Mouse (Mus musculus): ENCODE data around the gene Txnrd1. TPM values are rescaled to one million over a fixed set of nuclear protein-coding genes. Genes with fewer than 3 reads are reported as not detected.

Gene Txnrd1
- polyA plus RNA-seq, 1 experiment from 2014 or later = 170 TPM

DNA sequence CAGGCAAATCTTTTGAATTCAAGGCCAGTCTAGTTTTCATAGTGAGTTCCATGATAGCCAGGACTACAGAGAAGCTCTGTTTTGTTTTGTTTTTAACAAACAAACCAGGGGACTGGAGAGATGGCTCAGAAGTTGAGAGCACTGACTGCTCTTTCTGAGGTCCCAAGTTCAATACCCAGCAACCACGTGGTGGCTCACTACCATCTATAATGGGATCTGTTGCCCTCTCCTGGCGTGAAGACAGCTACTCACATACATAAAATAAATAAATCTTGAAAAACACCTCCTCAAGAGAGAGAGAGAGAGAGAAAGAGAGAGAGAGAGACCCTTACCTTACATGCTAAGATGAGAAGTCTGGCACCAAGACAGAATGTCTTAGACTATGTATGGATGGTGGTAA, 84.9 kb downstream of the Txnrd1 start:
- H3K9me3 ChIP-seq (ENCODE audit: control insufficient read depth, low read length) = no peaks in the 10 kb centered on the region
- no peaks in the 10 kb centered on the region for H3K27me3 ChIP-seq (ENCODE audit: control insufficient read depth, insufficient read depth, low read length)
- no peaks in the 10 kb centered on the region for H3K4me1 ChIP-seq (ENCODE audit: control insufficient read depth, insufficient read depth, low read length)
- no peak overlapping the region for H3K4me3 ChIP-seq (ENCODE audit: low read depth, low read length)
- H3K27ac ChIP-seq (replicated peaks; ENCODE audit: low read depth, low read length) = no peak overlapping the region
- no peak overlapping the region for H3K9ac ChIP-seq (ENCODE audit: low read length)
- H3K4me2 ChIP-seq (ENCODE audit: low read depth, severe bottlenecking) = no peak overlapping the region
- DNase-seq (ENCODE audit: low spot score) (no peak), ATAC-seq (ENCODE audit: insufficient number of reproducible peaks, low FRiP score, low TSS enrichment, low read depth) (no peak)
- H3K36me3 ChIP-seq (ENCODE audit: control insufficient read depth, insufficient read depth, low read length) = no peaks in the 10 kb centered on the region
- 56% methylated on average over 2 of the region's 2 CpGs for WGBS

- Histone ChIP-seq H3K4me2 (ENCODE audit: low read depth, severe bottlenecking) (no peak overlapping the region), H3K9me3 (ENCODE audit: control insufficient read depth, low read length) (no peaks in the 10 kb centered on the region), H3K4me3 (ENCODE audit: low read depth, low read length) (no peak overlapping the region), H3K4me1 (ENCODE audit: control insufficient read depth, insufficient read depth, low read length) (no peaks in the 10 kb centered on the region), H3K27ac (replicated peaks; ENCODE audit: low read depth, low read length) (no peak overlapping the region), H3K36me3 (ENCODE audit: control insufficient read depth, insufficient read depth, low read length) (no peaks in the 10 kb centered on the region), H3K27me3 (ENCODE audit: control insufficient read depth, insufficient read depth, low read length) (no peaks in the 10 kb centered on the region), H3K9ac (ENCODE audit: low read length) (no peak overlapping the region)
- no peak for DNase-seq (ENCODE audit: low spot score)
- WGBS = 94% methylated on average over 4 of the region's 4 CpGs
- no peak for ATAC-seq (ENCODE audit: insufficient number of reproducible peaks, low FRiP score, low TSS enrichment, low read depth)
Observed at GRCm38 (mm10) chr10:82919404-82919980, 85.7 kb downstream of the Txnrd1 start.

GRCm38 (mm10) chr10:82923547-82923946, 89.8 kb downstream of the Txnrd1 start:
- no peaks in the 10 kb centered on the region for H3K36me3 ChIP-seq (ENCODE audit: control insufficient read depth, insufficient read depth, low read length)
- DNase-seq (ENCODE audit: low spot score) = no peak
- no peak overlapping the region for H3K4me2 ChIP-seq (ENCODE audit: low read depth, severe bottlenecking)
- no peaks in the 10 kb centered on the region for H3K4me1 ChIP-seq (ENCODE audit: control insufficient read depth, insufficient read depth, low read length)
- no peak for ATAC-seq (ENCODE audit: insufficient number of reproducible peaks, low FRiP score, low TSS enrichment, low read depth)
- H3K9ac ChIP-seq (ENCODE audit: low read length) = no peak overlapping the region
- no peaks in the 10 kb centered on the region for H3K27me3 ChIP-seq (ENCODE audit: control insufficient read depth, insufficient read depth, low read length)
- 76% methylated on average over 3 of the region's 3 CpGs for WGBS
- H3K4me3 ChIP-seq (ENCODE audit: low read depth, low read length) = no peak overlapping the region
- H3K27ac ChIP-seq (replicated peaks; ENCODE audit: low read depth, low read length) = no peak overlapping the region
- H3K9me3 ChIP-seq (ENCODE audit: control insufficient read depth, low read length) = no peaks in the 10 kb centered on the region

- ATAC-seq (ENCODE audit: insufficient number of reproducible peaks, low FRiP score, low TSS enrichment, low read depth) (no peak), DNase-seq (ENCODE audit: low spot score) (no peak)
- no peaks in the 10 kb centered on the region for H3K9me3 ChIP-seq (ENCODE audit: control insufficient read depth, low read length)
- no peak overlapping the region for H3K4me3 ChIP-seq (ENCODE audit: low read depth, low read length)
- no peak overlapping the region for H3K9ac ChIP-seq (ENCODE audit: low read length)
- H3K27me3 ChIP-seq (ENCODE audit: control insufficient read depth, insufficient read depth, low read length) = no peaks in the 10 kb centered on the region
- H3K27ac ChIP-seq (replicated peaks; ENCODE audit: low read depth, low read length) = no peak overlapping the region
- no peaks in the 10 kb centered on the region for H3K36me3 ChIP-seq (ENCODE audit: control insufficient read depth, insufficient read depth, low read length)
- no peaks in the 10 kb centered on the region for H3K4me1 ChIP-seq (ENCODE audit: control insufficient read depth, insufficient read depth, low read length)
- WGBS = 98% methylated on average over 2 of the region's 2 CpGs
- H3K4me2 ChIP-seq (ENCODE audit: low read depth, severe bottlenecking) = no peak overlapping the region
Observed at GRCm38 (mm10) chr10:82924750-82925149, 91.0 kb downstream of the Txnrd1 start.

DNA sequence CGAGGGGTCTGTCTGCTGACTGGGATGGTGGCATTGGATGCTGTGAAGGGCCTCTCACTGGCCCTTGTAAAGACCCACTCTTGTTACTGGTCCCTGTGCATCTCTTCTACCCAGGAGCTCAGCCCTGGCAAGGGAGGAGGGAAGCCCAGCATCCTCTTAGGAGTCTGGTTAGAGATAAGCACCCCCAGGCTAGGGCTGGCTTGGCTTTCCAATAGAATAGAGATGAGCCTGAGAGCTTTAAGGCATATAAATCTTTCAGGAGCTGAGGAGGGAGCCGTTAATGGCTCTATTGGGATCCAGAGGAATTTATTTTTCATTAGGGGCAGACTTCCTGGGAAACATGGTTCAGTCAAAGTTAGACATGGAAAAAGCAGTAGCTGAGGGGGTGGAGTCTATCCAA, 91.9 kb downstream of the Txnrd1 start:
- ATAC-seq (ENCODE audit: insufficient number of reproducible peaks, low FRiP score, low TSS enrichment, low read depth) (no peak), DNase-seq (ENCODE audit: low spot score) (no peak)
- Histone ChIP-seq H3K36me3 (ENCODE audit: control insufficient read depth, insufficient read depth, low read length) (no peaks in the 10 kb centered on the region), H3K27ac (replicated peaks; ENCODE audit: low read depth, low read length) (no peak overlapping the region), H3K4me2 (ENCODE audit: low read depth, severe bottlenecking) (no peak overlapping the region), H3K9ac (ENCODE audit: low read length) (no peak overlapping the region), H3K4me1 (ENCODE audit: control insufficient read depth, insufficient read depth, low read length) (no peaks in the 10 kb centered on the region), H3K9me3 (ENCODE audit: control insufficient read depth, low read length) (no peaks in the 10 kb centered on the region), H3K27me3 (ENCODE audit: control insufficient read depth, insufficient read depth, low read length) (no peaks in the 10 kb centered on the region), H3K4me3 (ENCODE audit: low read depth, low read length) (no peak overlapping the region)
- 81% methylated on average over 2 of the region's 2 CpGs for WGBS

DNA sequence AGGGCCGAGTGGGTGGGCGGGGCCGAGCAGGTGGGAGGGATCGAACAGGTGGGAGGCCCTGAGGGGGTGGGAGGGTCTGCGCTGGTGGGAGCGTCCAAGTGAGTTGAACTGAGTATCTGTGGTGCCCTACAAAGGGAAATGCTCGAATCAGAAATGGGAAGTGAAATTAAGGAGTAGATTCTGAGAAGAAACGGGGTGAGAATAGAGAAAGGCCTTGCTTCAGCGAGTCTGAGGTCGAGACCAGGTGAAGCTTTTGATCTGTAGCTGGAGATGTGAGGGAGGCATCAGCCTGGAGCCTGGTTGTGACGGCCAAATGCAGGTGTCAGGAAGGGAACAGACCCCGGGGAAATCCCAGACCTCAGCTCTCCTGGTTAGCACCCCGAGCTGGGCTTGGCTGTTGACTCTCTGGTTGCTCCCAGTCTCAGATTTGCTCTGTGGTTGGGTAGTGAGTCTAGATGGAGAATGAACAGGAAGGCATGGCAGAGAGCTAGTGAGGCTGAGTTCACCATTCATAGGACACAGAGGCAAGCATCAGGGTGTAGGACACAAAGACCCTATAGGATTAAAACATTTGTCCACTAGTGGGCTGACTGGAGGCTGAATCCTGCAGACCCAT, 101.4 kb downstream of the Txnrd1 start:
- H3K27me3 ChIP-seq (ENCODE audit: control insufficient read depth, insufficient read depth, low read length) = no peaks in the 10 kb centered on the region
- ATAC-seq (ENCODE audit: insufficient number of reproducible peaks, low FRiP score, low TSS enrichment, low read depth) (no peak), DNase-seq (ENCODE audit: low spot score) (no peak)
- no peaks in the 10 kb centered on the region for H3K9me3 ChIP-seq (ENCODE audit: control insufficient read depth, low read length)
- H3K4me1 ChIP-seq (ENCODE audit: control insufficient read depth, insufficient read depth, low read length) = no peaks in the 10 kb centered on the region
- whole genome bisulfite sequencing = 84% methylated on average over 13 of the region's 13 CpGs
- H3K4me2 ChIP-seq (ENCODE audit: low read depth, severe bottlenecking) = no peak overlapping the region
- H3K9ac ChIP-seq (ENCODE audit: low read length) = no peak overlapping the region
- no peak overlapping the region for H3K27ac ChIP-seq (replicated peaks; ENCODE audit: low read depth, low read length)
- H3K4me3 ChIP-seq (ENCODE audit: low read depth, low read length) = no peak overlapping the region
- H3K36me3 ChIP-seq (ENCODE audit: control insufficient read depth, insufficient read depth, low read length) = no peaks in the 10 kb centered on the region

DNA sequence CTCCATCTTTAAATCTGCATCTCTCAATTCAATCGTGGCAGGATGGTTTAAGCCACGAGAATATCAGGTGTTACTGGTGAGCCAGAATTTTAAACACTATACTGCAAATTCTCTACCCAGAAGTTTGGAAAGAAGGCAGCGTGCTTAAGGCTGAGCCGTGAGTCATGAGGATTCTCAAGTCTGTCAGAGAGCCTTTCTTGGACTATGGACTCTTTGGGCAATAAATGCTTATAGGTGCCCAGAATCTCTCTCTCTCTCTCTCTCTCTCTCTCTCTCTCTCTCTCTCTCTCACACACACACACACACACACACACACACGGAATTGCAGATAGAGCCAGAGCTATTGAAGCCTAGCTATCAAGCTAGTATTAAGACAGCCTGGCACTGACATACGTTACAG, 102.0 kb downstream of the Txnrd1 start:
- Histone ChIP-seq H3K27ac (replicated peaks; ENCODE audit: low read depth, low read length) (no peak overlapping the region), H3K9me3 (ENCODE audit: control insufficient read depth, low read length) (no peaks in the 10 kb centered on the region), H3K36me3 (ENCODE audit: control insufficient read depth, insufficient read depth, low read length) (no peaks in the 10 kb centered on the region), H3K4me1 (ENCODE audit: control insufficient read depth, insufficient read depth, low read length) (no peaks in the 10 kb centered on the region), H3K9ac (ENCODE audit: low read length) (no peak overlapping the region), H3K4me2 (ENCODE audit: low read depth, severe bottlenecking) (no peak overlapping the region), H3K4me3 (ENCODE audit: low read depth, low read length) (no peak overlapping the region), H3K27me3 (ENCODE audit: control insufficient read depth, insufficient read depth, low read length) (no peaks in the 10 kb centered on the region)
- ATAC-seq (ENCODE audit: insufficient number of reproducible peaks, low FRiP score, low TSS enrichment, low read depth) (no peak), DNase-seq (ENCODE audit: low spot score) (no peak)
- WGBS = 88% methylated on average over 6 of the region's 6 CpGs
